Mouse (Mus musculus) testis, postnatal 10 days (tissue): ENCODE data around the gene Myo1a.
A peak's percentile ranks its signal among the peaks of the same experiment; 100 is the strongest.

Experiments used
- DNase-seq: peaks from one replicate; pipeline ENCODE4 v3.0.0; 2021; ENCODE audit warnings: low spot score

Myo1a gene

GRCm38 (mm10) chr10:127728437-127728836 is 23.5 kb downstream of the Myo1a start:
- no peak for DNase-seq

- DNase-seq, result no peak
Measured at GRCm38 (mm10) chr10:127730285-127730932, 25.4 kb downstream of the Myo1a start.

- DNase-seq, result no peak
Measured at GRCm38 (mm10) chr10:127730933-127731310, 26.0 kb downstream of the Myo1a start.

GRCm38 (mm10) chr10:127731397-127731796 is 26.4 kb downstream of the Myo1a start:
- no peak for DNase-seq

GRCm38 (mm10) chr10:127734434-127734833 is 29.5 kb downstream of the Myo1a start:
- no peak for DNase-seq

GRCm38 (mm10) chr10:127736266-127736665 is 31.3 kb downstream of the Myo1a start:
- DNase-seq, result no peak

- DNase-seq, result no peak
Measured at GRCm38 (mm10) chr10:127736916-127737315, 31.9 kb downstream of the Myo1a start.

GRCm38 (mm10) chr10:127737552-127737951 is 32.6 kb downstream of the Myo1a start:
- DNase-seq, result no peak

- peak; percentile 66 for DNase-seq
Measured at GRCm38 (mm10) chr10:127738151-127738882, 33.3 kb downstream of the Myo1a start.

GRCm38 (mm10) chr10:127739083-127739660 is 34.2 kb downstream of the Myo1a start, which contains the start of gene Zbtb39:
Gene Zbtb39 (plus strand): TSS chr10:127739538.
- DNase-seq, result peak; percentile 89

- peak; percentile 65 for DNase-seq
Measured at GRCm38 (mm10) chr10:127739661-127740161, 34.7 kb downstream of the Myo1a start.

- DNase-seq, result peak; percentile 84
Measured at GRCm38 (mm10) chr10:127744661-127745060, 39.7 kb downstream of the Myo1a start.

GRCm38 (mm10) chr10:127745886-127746285 is 40.9 kb downstream of the Myo1a start:
- DNase-seq, result no peak

GRCm38 (mm10) chr10:127747254-127747653 is 42.3 kb downstream of the Myo1a start:
- no peak for DNase-seq

GRCm38 (mm10) chr10:127748847-127749612 is 44.1 kb downstream of the Myo1a start:
- DNase-seq, result peak; percentile 64

- peak; percentile 38 for DNase-seq
Measured at GRCm38 (mm10) chr10:127750136-127750777, 45.3 kb downstream of the Myo1a start.

- DNase-seq, result no peak
Measured at GRCm38 (mm10) chr10:127751548-127751947, 46.6 kb downstream of the Myo1a start, which contains the start of gene Gpr182. Gene Gpr182 (minus strand): TSS chr10:127751732.

- DNase-seq, result peak; percentile 64
Measured at GRCm38 (mm10) chr10:127754566-127755166, 49.7 kb downstream of the Myo1a start.

GRCm38 (mm10) chr10:127755246-127755645 is 50.3 kb downstream of the Myo1a start:
- DNase-seq, result no peak

- peak; percentile 45 for DNase-seq
Measured at GRCm38 (mm10) chr10:127755770-127756468, 50.9 kb downstream of the Myo1a start.
